Mouse (Mus musculus) common myeloid progenitor, adult 5-6 weeks (primary cell): Measurements from ENCODE around the gene Fam20a. TPM values are rescaled to one million over a fixed set of nuclear protein-coding genes. Genes with fewer than 3 reads are reported as not detected.

Experiments
- ATAC-seq: replicated peaks from 2 replicates; pipeline ENCODE4 v1.8.0; 2016; ENCODE audit warnings: low read depth, mild to moderate bottlenecking, moderate TSS enrichment, inconsistent platforms; ENCODE audit not compliant: poor library complexity, severe bottlenecking
- total RNA-seq: library from RNA; stranded (forward); fragments of 200-1000, 187-1606 nt; gene quantifications from 2 replicates; pipeline ENCODE4 v1.2.3, GENCODE M21; 2017

The Fam20a gene
- total RNA-seq, 1 experiment from 2014 or later, result not detected

GRCm38 (mm10) chr11:109717966-109718895 is 3.8 kb downstream of the Fam20a start:
- no peak for ATAC-seq

GRCm38 (mm10) chr11:109717448-109717847 is 4.6 kb downstream of the Fam20a start:
- no peak for ATAC-seq

DNA sequence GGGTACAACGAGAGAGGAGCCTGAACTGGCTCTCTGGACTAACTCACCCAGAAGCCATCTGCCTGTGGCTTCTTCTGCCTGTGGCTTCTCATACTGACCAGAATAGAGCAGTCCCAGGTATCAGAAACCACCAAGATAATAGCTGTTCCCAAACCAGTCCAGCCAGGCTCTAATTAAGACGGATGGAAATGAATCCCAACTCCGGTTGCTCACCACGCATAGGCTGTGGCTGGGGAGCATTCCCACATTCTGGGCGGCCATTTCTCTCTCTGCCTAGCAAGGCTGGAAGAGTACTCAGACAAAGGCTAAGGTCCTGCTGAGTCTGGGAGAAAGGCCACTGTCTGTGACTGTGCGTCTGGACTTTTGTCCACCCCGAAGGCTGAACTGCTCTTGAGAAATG is 5.1 kb downstream of the Fam20a start:
- no peak for ATAC-seq

DNA sequence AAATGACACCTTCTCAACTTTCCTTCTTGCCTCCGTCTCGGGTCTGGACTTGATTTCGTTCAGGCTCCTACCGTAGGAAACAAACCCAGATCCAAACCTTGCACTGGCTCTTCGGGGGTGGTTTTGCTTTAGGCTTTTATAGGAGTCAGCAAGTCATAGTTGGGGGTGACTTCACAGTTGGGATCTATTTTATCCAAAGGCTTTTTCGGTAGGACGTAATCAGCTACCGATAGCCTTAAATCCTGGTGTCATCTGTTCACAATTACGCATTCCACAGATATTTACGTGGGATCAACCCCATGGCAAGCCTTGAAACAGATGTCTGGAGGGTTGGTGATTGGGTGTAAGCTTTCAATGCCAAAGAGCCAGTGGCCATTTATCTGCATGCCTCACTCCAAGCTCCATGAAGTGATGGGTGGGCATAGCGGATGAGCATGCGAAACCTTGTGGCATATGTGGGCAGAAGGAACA is 6.7 kb downstream of the Fam20a start:
- ATAC-seq, result no peak

DNA sequence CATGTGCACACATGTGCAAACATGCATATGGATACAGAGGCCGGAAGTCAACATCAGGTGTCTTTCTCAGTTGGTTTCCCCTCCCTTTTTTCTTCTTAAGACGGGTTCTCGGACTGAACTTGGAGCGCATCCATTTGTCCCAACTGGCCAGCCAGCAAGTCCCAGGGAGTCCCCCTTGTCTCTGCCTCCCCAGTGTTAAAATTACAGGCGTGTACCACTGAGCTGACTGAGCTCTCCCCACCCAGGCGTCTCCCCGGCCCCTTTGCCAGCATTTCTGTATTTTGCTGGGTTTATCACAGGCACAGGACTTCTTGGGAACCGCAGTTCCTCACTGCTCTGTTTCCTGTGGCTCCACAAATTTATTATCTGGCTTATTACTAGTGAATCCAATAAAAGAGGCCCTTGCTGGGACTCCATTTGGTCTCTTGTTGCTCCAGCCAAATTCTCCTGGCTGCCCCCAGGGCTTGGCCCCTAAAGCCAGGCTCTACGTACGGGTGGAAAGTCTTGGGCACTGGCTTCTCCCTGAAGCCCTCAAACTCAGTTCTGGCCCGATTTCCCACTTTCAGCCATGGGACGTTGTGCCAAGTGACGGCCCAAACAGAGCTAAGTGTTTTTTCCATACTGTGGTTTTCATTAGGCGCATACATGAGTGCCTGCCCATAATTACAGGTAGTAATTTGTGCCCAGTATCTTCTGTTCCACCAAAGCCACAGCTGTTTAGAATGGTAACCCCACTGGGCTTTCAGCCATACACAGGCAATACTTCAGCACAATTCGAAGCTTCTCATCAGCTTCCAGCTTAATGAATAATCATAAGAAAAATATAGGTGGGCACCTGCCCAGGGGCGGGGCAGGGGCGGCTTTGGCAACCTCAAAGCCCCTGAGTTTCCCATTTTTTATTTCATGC is 7.5 kb downstream of the Fam20a start:
- no peak for ATAC-seq

DNA sequence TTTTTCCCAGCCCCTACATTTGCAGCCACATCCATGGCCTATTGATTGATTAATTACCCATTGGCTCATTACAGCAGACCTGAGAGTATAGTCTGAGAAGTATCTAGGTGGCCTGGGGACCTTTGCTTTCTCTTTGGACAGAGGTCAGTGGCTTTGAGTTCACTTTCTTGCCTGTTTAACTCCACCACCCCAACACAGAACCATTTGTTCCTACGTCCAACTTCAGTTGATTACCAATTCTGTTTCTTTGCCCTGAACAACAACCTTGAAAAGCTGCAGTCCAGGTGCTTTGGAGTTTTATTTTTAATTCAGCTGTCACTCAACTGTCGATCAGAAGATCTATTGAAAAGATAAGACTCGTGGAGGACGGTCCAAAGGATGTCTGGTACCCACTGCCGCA is 12.6 kb downstream of the Fam20a start:
- ATAC-seq, result no peak

DNA sequence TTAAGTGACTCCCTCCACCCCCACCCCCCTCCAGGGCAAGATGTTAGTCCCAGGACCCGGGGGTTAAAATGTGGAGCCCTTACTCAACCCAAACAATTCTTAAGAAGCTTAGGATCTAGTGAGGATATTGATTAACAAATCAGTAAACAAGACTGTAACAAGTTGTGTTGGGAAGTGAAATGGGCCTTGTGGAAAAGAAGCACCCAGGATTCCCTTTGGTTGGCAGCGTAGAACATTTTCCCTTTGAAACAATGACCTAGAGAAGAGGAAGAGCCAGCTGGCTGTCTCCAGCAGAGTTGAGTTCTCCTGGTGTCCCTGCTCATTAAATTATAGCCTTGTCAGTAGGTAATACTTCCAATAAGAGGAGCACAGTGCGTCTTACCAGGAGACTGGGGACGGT is 13.3 kb downstream of the Fam20a start:
- ATAC-seq, result no peak

GRCm38 (mm10) chr11:109707442-109707841 is 14.6 kb downstream of the Fam20a start:
- ATAC-seq, result no peak

DNA sequence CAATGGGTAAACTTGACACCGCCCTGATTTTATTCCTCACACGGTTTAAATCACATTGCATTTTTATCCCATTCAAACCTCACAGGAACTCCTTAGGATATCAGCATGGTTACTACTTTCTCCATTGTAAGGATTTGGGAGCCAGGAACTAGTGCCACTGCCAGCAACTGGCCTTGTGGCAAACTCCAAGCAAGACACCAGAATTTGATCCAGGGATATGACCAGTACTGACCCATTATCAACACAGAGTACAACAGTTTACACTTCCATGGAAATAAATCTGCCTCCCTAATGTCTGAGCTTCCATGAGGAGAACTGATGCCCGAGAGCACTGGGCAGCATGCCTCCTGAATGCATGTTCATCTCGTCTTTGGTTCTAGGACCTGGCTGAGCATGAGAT is 15.5 kb downstream of the Fam20a start:
- no peak for ATAC-seq

DNA sequence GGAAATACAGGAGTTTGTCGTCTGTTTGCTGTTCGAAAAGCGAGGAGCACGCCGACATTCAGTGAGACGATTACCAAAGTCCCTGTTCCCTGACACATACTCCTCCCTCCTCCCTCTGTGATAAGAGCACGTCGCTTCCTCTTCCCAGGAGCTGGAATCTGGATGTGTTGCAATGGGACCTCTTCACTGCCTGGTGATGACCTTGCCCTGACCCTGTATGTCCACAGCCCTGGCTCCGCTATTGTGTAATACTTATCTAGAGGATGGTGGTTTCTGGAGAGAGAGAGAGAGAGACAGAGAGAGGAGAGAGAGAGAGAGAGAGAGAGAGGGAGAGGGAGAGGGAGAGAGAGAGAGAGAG is 16.0 kb downstream of the Fam20a start:
- ATAC-seq, result peak; percentile 71

- ATAC-seq, result no peak
These were observed 16.6 kb downstream of the Fam20a start for GRCm38 (mm10) chr11:109705336-109706054.

GRCm38 (mm10) chr11:109704311-109705205 is 17.5 kb downstream of the Fam20a start:
- ATAC-seq, result no peak

- ATAC-seq, result no peak
These were observed 18.2 kb downstream of the Fam20a start for GRCm38 (mm10) chr11:109703845-109704244.

GRCm38 (mm10) chr11:109702031-109702815 is 19.9 kb downstream of the Fam20a start:
- ATAC-seq, result no peak

GRCm38 (mm10) chr11:109700761-109701160 is 21.3 kb downstream of the Fam20a start:
- 0 out of 2 replicates have a peak, but pooled peaks have one; percentile 12 for ATAC-seq

GRCm38 (mm10) chr11:109699784-109700183 is 22.3 kb downstream of the Fam20a start:
- no peak for ATAC-seq

DNA sequence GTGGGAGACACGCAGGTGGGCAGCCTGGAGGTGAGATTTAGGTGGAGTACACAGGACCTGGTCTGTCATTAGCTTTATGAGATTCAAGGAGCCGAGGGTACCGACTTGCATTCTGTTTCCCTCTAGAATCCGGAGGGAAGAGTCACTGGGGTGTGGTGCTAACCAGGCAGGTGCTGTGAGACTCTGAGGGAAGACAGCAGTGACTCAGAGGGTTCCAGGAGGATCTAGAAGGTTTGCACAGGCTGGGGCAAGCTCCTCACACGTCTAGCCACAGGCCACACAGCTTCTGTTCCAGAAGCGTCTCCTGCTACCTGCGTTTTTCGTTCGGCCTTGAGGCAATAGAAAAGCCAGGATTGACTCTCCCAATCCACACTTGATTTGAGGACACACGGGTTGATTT is 23.3 kb downstream of the Fam20a start:
- ATAC-seq, result no peak

DNA sequence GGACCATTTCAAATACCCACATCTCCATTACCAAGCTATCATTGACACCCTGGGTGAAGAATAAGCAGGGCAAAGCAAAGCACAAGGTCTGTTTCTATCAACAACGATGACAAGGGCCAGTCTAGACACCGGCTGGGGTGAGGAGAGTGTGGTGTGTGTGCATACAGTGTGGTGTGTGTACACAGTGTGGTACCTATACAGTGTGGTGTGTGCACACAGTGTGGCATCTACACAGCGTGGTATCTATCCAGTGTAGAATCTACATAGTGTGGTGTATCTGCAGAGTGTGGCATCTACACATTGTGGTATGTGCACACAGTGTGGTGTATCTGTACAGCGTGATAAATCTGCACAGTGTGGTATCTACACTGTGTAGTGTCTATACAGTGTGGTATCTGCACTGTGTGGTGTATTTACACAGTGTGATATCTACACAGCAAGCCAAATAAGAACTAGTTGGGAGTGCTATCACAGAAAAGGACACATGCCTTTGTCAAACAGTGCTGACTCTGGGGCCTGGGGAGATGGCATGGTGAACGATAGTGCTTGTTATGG is 24.9 kb downstream of the Fam20a start:
- no peak for ATAC-seq
